In the genomic region with DNA sequence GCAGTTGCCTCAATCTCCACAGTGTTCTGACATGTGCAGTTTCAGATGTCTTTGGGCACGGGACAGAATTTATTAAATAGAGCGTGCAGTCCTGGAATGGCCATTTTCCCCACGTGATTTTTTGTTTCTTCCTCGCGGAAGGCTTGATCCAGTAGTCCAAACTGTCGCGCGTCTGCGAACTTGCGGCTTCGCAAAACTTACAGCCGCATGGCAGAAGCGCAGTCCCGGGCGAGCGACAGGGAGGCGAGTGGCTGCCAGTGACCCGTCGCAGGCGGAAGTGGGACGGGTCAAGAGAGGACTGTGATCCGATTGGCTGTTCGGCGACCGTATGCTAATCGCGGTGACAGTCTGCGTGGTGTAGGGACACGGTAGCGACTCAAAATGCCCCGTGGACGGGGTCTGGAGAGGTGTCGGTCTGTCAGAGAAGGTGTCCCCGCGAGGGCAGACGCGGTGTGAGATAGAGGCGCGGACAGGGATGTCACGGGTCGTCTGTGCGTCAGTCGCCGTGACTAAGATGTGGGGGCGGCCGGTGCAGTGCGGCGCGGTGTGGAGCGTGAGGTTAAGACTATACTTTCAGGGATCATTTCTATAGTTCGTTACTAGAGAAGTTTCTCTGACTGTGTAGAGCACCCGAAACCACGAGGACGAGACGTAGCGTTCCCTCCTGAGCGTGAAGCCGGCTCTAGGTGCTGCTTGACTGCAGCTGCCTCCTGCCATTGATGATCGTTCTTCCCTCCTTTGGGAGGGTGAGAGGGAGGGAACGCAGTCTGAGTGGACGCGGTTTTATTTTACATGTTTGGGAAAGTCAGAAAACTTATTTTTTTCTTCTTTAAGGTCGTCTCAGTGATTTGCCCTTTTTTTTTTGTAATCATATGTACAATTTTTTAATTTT, we compare ENCODE assay signal across 8 mouse cellular contexts.
DNase-seq lines count a peak whose midpoint lies in the region; ATAC-seq lines count a peak whose summit lies in the region.
"Not testable (repeated sequence)": the region's sequence is repeated elsewhere in the genome, so short reads cannot be mapped to it uniquely, and the experiment has no call there.

No protein-coding gene starts in this region.

- under 1% methylated on average over 25 of the region's 63 CpGs for WGBS in intestine, embryonic 14.5 days

- not testable (repeated sequence) for H3K27ac ChIP-seq in intestine, embryonic 14.5 days (ENCODE audit: low read depth)

- not testable (repeated sequence) for H3K9me3 ChIP-seq in intestine, embryonic 14.5 days (ENCODE audit: control insufficient read depth, low read length)

- H3K4me2 ChIP-seq in intestine, embryonic 14.5 days (ENCODE audit: low read length), result peak overlapping the region; percentile 58

- DNase-seq in adrenal gland, adult 2 months, result peak; percentile 85
- DNase-seq in embryo, embryonic 11.5 days (ENCODE audit: low read depth, low spot score), result peak; percentile 42
- peak; percentile 56 to 64 for DNase-seq in gastrocnemius, postnatal 36 days
- peak; percentile 86 for DNase-seq in intestine, embryonic 14.5 days (ENCODE audit: low spot score)
- peak; percentile 49 to 56 for DNase-seq in left cerebral cortex, postnatal 25 days (ENCODE audit: low spot score in 2 of 2)
- peak; percentile 71 for DNase-seq in mesoderm, embryonic 11.5 days (ENCODE audit: low read depth, low spot score)
- DNase-seq in right cerebral cortex, postnatal 25 days, result peak; percentile 51
- peak; percentile 55 to 65 for DNase-seq in urinary bladder, postnatal 36 days (ENCODE audit: low spot score in 2 of 2)

- peaks cover 16% of the 10 kb centered on the region for H3K4me1 ChIP-seq in intestine, embryonic 14.5 days (replicated peaks; ENCODE audit: control insufficient read depth, insufficient read depth, low read length)

- not testable (repeated sequence) for H3K36me3 ChIP-seq in intestine, embryonic 14.5 days (ENCODE audit: control insufficient read depth, insufficient read depth, low read length)

- peak overlapping the region; percentile 25; the same call in 1 of the 2 replicates for H3K9ac ChIP-seq in intestine, embryonic 14.5 days (ENCODE audit: low read length)

- H3K27me3 ChIP-seq in intestine, embryonic 14.5 days (replicated peaks; ENCODE audit: control insufficient read depth, insufficient read depth, low read length), result not testable (repeated sequence)

- peak; percentile 99 for ATAC-seq in intestine, embryonic 14.5 days (replicated peaks; ENCODE audit: low FRiP score, low TSS enrichment, low read depth)

- intact Hi-C loops in gastrocnemius, postnatal 36 days (cut with DNase I), result loop anchor here (2.0 kb wide), 1 partner anchor 44 kb away; no protein-coding TSS in a partner anchor
- intact Hi-C loops in left cerebral cortex, postnatal 25 days (cut with DNase I), result loop anchor here (5.0 kb wide), 1 partner anchor 44 kb away; no protein-coding TSS in a partner anchor

- H3K4me3 ChIP-seq in intestine, embryonic 14.5 days (ENCODE audit: low read depth, low read length), result peak overlapping the region; percentile 33
